Mouse (Mus musculus) retina, postnatal 1 day (tissue): ENCODE measurements at regions not wholly inside any gene's neighbourhood (a gene's known extent, or its start where the extent isn't known, plus 50 kb on each side); places are given as distances from the start of the nearest gene placed in this dataset.

Experiments used
- DNase-seq: peaks from one replicate; pipeline ENCODE4 v3.0.0-alpha.2; 2012

DNA sequence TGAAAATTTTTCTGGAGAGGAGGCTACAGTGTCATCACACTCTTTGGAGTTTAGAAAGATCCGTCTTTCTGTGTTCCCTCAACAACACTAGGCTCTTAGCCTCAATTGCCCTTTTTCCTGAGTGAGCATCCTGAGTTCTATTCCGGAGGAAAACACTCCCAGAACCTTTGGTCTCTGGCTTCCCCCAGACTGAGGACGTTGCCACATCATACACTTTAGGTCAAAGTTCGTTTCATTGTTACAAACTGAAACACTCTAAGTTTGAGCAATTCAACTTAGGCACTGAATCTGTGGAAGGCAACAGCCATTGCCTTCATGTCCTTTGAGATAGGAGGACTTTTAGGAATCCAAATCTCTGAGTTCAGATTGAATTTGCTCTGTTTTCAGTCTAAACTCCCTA, 85.0 kb downstream of the Arl4a start:
- no peak for DNase-seq

DNA sequence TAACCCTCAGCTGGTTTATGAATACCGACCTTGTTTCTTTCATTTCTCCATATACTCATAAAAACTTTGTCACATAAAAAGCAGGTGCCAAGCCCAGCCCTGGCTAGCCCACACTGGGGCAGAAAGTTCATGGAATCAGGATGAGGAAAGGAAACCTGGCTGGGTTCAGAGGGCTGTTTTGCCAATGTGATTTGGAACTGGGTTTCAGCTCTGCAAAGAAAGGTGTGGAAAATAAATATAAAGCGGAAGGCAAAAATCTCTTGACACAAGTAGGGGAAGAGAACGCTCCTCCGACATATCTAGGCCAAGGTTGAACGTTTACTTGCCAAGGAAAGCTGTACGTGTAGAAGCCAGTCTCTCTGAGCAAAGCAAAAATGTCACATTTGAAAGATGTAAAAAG, 85.9 kb downstream of the Arl4a start:
- no peak for DNase-seq

DNA sequence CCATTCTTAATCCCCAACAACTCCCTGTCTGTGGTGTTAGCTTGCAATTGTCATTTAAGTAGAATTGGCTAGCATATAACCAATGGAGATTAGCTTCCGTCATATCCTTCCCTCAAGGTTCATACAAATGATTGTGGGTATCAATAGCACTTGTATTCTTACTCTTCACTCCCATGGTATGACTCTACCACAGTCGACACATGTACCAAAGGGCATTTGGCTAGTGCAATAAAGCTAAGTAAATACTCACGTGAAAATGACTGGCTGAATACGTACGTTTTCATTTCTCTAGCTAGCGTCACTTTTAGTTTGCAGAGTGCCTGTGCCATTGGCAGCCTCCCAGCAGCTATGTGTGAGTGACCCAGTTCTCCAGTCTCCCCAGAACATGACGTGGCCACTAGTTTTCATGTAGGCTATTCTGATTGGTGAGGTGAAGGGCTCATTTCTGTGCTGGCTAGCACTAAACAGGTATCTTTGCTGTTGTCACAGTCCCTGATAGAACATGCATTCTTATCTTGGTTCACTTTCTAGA, 87.5 kb downstream of the Arl4a start:
- peak; percentile 32 for DNase-seq

DNA sequence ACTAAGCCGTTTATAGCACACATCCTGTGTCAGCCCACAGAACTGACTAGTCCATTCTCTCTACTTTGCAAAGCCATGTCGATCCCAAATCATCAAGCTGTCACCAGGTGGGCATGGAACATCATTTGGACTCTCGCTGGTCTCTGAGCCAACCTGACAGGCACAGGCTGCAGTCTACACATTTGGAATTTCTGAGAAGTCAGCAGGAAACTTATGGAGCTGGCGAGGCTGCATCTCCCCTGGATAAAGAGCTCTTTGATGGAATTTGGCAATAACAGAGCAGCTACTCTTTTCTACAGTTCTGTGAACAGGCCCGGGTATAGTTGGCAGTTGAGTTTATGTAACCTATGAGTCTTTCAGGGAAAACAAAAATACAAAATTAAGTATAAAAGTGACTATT, 94.9 kb downstream of the Arl4a start:
- no peak for DNase-seq

DNA sequence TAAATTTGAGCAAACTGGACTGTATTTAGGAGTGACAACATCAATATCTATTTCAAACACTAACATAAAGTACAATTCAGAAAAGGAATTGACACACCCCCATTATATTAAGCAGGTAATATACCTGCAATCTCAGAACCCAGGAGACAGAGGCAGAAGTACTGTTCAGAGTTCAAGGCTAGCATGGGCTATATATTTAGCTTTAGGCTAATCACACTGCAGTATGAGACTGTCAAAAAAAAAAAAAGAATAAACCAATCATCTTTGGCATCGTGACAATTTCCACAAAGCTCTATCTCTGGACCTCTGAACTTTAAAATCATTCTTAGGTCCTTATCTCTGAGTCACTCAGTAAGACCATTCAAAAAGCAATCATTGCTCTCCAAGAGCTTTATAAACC, 96.7 kb downstream of the Arl4a start:
- no peak for DNase-seq

DNA sequence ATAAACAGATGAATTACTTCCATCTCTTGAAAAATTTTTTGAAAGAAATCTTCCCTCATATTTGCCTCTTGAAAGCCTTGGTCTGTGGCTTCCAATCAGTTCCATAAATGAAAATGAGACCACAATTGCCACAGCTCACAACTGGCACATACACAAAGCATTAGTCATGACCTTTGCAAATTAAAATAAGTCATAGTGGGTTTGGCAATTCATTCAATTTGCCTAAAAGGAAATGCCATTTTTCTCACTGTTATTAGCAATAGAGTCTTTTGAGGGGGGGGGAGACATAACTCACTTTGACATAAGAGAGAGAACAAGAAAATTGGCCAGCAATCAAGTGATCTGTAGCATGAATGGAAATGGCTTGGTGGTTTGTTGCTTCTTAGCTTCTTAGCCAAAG, 98.8 kb downstream of the Arl4a start:
- no peak for DNase-seq

DNA sequence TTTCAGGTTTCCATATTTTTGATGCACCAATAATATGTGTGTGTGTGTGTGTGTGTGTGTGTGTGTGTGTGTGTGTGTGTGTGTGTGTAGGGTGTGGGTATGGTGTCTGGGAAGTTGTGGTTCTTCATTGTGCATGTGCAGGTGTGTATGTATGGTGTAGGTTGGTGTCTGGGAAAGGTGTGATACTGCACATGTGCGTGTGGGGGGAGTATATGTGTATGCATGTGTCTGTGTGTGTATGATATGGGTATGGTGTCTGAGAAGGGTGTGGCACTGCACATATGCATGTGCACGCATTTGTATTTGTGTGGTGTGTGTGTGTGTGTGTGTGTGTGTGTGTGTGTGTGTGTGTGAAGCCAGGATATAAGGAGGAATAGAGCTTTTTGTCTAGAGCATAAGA, 99.6 kb downstream of the Arl4a start:
- DNase-seq: no peak

DNA sequence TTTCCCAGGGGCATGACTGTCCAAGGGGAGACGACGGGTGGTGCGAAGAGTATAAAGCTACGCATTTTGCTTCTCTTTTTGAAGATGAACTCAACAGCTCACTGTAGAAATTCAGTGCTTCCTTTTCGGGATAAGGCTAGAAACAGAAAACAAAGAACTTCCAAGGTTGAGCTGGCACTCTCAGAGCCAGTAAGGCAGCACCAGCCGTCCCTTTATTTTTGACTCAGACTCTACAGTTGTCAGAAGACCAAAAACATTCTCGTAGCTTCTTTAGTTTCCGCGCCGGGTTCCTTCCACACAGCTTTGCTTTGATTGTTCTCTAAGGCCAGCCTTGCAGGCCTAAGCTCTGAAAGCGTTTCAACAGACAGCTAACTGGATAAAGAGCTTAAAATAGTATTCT, 101.5 kb downstream of the Arl4a start:
- DNase-seq: no peak

DNA sequence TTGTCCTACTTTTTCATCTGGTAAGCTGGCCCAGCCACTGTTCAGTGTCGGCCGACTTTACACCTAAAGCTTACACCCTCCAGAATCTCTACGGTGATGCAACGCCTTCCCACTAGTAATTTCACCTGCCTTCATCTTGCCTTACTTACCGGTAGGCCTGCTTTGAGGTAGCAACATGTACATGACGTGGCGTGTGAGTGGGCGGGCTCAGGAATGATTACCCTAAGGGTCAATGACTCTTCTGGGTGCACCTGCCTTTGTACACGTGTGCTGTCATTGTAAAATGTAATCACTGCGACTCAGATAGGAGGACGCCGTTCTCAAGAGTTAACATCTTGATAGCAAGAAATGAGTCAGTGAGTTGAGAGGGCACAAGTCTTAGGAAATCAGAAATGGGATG, 102.0 kb downstream of the Arl4a start:
- no peak for DNase-seq

DNA sequence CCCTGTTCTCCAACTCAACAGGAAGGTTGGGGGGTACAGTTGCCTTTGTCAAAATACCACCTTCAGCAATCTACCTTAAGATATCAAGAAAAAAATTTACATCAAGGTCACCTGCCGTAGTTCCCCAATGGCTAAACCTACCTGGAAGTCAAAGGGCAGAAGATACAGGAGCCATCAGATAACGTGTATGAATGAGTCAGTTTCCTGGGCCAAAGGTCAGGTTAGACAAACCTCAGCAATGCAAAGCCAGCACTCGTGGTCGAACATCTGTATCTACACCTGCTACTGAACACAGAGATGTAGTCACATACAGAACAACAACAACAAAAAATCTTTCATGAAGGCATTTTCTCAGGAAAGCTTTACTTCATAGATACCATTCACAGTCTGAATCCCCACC, 102.9 kb downstream of the Arl4a start:
- no peak for DNase-seq

DNA sequence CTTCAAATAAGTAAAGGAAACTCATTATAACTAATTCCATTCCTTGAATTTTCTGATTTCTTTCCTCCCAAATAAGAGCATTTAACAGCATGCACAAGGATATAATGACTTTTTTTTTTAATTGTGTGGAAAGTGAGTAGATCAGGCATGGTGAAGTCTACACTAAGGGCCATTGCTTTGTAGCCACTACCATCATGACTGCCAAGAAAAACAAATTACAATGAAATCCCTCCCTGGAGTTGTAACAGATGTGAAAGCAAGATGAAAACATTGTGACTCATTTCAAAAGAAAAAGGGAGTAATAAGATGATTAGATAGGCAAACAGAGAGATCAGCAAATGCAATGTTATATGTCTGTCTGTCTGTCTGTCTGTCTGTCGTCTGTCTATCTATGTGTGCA, 106.6 kb downstream of the Arl4a start:
- no peak for DNase-seq

DNA sequence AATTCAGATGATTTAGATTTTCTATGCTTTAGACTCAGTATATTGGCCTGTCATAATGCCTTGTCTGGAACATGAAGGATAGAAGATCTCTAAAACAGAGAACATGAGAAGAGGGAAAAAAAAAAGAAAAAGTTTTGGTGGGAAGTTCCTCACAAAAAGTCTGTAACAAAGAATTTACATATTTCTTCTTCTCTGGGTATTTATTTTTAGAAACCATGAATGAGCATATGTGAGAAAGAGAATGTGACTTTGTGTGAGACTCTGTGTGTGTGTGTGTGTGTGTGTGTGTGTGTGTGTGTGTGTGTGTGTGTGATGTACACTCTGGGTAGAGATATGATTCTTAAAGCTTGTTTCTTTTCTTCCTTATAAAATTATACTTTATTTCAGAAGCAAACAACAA, 109.9 kb downstream of the Arl4a start:
- DNase-seq: no peak

DNA sequence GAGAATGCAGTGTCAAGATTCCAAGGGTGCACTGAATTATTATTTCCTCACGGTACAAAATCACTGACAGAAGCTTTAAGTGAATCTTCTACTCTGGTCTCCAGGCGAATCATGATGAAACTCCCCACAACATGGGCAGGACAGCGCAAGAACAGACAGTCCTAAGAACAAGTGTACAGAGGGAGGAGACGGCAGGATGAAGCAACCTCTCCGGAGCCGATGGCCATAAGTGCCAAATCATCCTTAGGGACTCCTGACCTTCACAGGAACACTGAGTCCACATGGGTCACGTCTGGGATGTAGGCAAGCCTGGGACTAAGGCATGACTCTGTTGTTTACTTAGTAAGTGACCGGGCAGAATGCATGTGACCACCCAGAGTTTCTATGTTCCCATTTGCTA, 110.8 kb downstream of the Arl4a start:
- DNase-seq: no peak

DNA sequence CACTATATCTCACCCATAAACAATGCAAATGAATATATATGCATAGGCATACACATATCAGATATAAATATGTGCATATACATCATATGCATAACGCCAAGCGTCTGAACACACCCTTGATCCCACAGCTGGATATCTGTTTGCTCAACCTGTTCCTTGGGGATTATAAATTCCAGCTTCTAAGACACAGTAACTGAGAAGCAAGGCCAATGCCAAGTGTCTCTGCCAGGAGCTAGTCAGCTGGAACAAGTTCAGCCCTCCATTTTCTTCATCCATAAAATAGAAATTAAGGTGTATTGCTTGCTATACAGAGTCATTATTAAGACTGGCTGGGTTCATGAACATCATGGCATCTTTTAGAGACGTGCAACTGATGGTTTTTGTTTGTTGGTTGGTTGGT, 116.3 kb downstream of the Arl4a start:
- no peak for DNase-seq

DNA sequence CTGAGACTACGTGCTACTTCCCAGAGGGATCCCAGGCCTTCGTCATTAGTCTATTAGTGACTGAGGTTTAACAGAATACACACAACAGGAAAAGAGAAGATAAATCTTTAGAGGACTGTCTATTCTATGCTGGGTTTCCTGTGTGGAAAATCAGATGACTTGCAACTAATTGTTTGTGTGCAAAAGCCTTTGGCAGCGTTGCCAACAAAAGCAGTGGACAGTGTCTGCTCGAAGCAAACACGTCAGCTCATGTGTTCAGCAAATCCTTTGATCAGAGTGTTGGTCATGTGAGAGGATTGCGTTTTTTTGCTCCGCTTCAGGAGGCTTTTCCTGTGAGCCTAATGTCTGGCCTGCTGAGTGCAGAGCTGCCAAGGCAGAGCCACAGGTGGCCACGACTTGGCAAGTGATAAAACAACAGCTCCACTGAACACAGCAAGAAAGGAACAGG, 117.3 kb downstream of the Arl4a start:
- peak; percentile 67 for DNase-seq

DNA sequence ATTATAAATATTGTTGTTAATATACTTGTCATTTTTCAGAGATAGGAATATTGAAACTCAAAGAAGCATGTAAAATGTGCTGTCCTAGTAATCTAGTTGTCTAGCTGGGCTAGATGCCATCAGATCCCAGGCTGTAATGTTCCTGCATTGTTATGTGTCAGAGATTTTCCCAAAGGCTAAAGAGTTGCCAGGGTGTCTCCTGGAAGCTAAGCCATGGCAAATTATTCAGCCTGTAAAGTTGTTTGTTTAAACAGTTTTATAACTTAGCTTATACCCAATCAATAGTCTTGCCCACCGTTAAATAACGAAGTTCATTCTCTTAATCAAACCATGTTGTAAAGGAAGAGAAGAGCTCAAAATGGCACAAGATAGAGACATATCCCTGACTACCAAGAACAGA, 117.9 kb downstream of the Arl4a start:
- DNase-seq: no peak

DNA sequence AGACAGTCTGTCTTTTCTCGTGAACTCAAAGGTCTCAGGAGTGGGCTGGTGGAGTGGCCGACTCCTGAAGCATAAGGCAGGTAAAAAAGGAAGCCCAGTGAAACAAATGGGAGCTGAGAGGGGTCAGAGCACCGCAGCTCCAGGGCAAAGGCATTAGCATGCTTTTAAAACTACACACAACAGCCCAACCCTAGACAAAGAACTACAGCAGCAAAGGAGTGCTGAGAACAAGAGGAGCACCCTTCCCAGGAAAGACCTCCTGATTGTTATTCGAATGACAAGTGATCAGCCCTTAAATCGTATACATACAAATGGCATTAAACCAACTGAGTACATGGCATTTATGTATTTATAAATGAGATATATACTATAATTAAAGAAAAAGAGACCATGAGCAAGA, 149.3 kb downstream of the Arl4a start:
- DNase-seq: no peak

DNA sequence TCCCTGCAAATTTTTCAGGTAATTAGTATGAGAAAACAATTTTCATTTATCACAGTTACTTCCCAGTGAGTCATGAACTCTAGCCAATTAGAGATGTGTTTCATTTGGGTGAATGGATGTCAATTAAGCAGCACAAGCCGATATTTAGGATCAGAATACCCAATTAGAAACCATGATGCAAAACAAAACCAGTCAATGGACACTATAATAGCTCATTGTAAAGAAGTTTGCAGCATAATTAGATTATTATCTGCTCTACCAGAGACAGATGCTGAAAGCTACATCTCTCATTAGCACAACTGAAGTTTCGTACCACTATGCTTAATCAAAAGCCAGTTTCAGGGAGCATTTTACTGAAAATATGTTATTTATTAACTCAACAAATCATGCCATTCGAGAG, 152.5 kb downstream of the Arl4a start:
- peak; percentile 90 for DNase-seq

DNA sequence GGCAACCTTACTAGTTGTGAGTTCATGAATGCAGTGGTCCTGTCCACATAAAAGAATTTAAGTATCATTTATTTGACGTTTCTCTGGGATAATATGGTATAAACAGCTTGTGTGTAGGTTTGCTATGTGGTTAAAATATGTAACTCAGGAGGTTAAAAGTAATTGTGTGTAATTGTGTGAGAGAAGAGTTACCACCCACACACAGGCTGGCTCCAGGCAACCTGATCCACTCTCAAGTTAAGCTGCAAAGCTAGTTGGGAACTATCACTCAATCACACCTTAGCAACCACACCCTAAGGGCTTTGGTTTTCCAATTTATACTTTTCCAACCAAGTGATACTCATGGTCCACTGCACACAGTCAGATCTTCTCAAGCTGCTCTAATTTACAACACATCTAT, 157.5 kb downstream of the Arl4a start:
- DNase-seq: no peak

DNA sequence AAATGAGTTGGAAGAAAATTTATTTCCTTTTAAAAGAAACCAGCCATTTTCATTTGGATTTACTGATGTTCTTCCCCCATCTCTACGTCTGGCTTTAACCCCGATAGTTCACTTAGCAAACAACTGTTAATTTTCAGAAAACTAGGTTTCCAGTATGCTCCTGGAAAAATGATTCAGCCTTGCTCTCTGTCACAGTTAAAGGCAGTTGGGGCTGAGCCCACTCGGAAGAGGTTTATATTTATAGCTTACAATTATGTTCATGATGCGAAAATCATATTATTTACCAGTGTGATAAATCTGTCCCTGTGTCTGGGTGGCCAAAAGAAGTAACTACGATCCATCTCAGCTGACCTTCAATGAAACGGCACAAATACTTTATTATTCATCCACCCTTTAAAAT, 163.9 kb downstream of the Arl4a start:
- DNase-seq: no peak

DNA sequence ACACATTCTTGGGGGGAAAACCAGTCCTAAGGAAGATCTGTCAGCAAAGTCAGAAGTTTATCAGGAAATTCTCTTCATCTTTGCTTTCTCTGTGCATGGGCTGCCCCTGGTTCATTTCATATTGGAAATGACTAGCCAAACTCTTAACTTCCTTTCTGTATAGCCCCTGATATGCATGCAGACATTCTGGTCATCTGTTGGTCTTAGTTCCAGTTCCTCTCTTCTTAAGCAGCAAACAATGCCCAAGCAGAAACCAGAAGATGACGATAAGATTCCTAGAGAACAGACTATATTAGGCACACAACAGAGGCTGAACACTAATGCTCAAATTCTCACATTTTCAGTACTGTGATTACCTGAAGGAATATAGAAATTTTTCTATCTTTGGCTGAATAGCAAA, 176.0 kb downstream of the Arl4a start:
- no peak for DNase-seq

DNA sequence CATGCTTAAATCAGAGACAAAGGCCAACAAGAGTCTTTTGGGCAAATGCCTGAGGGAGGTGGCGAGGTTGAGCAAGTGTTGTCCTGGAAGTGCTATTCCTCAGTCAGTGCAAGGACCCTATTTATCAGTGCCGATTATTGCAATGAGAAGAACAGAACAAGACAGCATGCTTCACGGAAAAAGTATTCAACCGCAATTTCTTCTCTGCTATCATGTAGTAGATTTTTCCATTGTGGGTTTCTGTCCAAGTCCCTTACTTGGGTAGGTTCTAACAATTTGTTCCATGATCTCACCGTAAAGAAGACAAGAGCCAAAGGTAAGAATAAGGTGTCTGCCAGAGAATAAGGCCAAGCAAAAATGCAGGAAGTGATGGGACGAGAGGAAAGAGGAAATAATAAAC, 186.2 kb downstream of the Arl4a start:
- DNase-seq: no peak

DNA sequence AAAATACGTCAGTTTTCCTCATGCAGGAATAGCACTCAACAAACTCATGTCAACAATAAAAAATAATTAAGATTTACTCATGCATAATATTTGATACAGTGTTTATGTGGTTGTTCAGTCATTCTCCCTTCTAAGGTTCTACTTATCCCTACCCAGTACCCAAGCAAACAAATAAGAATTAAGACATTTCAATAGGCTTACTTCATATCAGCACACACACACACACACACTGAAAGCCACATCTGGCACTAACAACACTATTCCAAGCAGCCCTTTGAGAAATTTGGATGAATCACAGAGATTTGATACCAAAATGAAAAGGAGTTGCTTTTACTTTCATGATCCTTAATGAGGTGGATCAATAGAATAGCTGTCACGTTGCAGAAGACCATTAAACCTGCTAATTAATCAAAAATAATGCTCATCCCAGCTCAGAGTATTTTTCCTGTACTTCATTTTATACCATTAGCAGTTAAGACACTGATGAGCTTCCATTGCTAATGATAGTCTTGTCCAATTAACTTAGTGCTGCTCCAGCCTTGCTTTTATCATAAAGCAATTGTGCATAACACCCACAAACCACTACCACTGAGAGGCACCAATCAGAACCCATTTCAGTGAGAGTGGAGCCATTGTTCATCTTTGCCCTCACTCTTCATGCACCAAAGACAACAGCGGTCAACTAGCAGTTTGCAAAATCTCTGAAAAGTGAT, 188.3 kb downstream of the Arl4a start:
- peak; percentile 58 for DNase-seq

DNA sequence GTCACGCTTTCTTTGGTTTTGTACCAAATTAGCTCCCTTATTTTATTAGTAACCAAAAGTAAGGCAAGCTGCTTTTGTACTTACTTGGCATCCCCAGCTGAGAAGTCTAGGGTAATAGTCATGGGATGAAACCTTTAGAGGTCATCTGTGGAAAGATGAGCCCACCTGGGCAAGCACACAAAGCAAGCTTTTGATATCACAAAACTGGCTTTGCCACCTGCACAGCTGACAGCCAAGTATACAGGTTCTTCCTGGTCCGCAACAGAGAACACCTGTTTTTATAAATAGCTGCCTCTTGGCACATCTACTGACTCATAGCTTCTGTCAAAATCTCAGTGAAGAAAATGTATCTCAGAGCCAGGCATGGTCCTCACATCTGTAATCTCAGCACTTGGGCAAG, 197.2 kb downstream of the Arl4a start:
- DNase-seq: no peak

DNA sequence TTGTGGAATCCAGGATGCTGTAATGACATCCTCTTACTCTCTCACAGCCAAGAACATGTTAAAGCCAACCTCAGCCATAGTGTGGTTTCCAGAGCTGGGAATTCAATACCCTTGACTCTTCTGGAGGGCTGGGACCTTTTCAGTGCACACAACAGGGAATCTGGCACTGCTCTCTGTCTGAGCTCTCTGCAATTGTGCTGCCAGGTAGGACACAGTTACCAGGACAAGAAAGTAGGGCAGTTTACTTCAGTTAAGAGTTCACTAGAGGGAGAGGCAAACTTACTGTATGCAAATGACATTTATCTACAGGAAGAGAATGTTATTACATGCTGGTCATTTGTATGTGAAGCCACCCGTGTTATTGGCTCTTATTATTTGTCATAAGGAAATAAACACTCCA, 197.6 kb downstream of the Arl4a start:
- DNase-seq: no peak
